Mouse (Mus musculus): ENCODE measurements around the gene Ercc6. TPM values are rescaled to one million over a fixed set of nuclear protein-coding genes. Genes with fewer than 3 reads are reported as not detected.
A peak's percentile ranks its signal among the peaks of the same experiment; 100 is the strongest.

The Ercc6 gene
- polyA plus RNA-seq, 1 experiment from 2014 or later = 7.9 TPM

GRCm38 (mm10) chr14:32477581-32477980 lies 35.7 kb upstream of the Ercc6 start:
- ATAC-seq (ENCODE audit: insufficient number of reproducible peaks, insufficient read depth, low FRiP score, low read depth) = no peak
- Histone ChIP-seq H3K27me3 (ENCODE audit: control insufficient read depth, insufficient read depth, low read length) (peaks cover 5% of the 10 kb centered on the region; the same call in 1 of the 2 replicates), H3K27ac (replicated peaks in 1 of 2; ENCODE audit: control insufficient read depth in 1 of 2, insufficient read depth in 1 of 2, low read depth in 2 of 2, low read length in 2 of 2) (no peak overlapping the region), H3K36me3 (ENCODE audit: control insufficient read depth, insufficient read depth, low read length) (no peaks in the 10 kb centered on the region), H3K4me1 (ENCODE audit: control insufficient read depth in 2 of 2, insufficient read depth in 2 of 2, low read length in 2 of 2) (no peaks in the 10 kb centered on the region), H3K4me2 (ENCODE audit: low read length) (no peak overlapping the region), H3K4me3 (ENCODE audit: control insufficient read depth in 1 of 2, insufficient read depth in 1 of 2, low read depth in 1 of 2, low read length in 2 of 2) (no peak overlapping the region), H3K9ac (ENCODE audit: low read length) (no peak overlapping the region), H3K9me3 (ENCODE audit: control insufficient read depth, low read length) (no peaks in the 10 kb centered on the region)
- WGBS = 52% methylated on average over 1 of the region's 1 CpGs

GRCm38 (mm10) chr14:32482061-32482460 lies 31.3 kb upstream of the Ercc6 start:
- Histone ChIP-seq H3K4me3 (ENCODE audit: control insufficient read depth in 1 of 2, insufficient read depth in 1 of 2, low read depth in 1 of 2, low read length in 2 of 2) (no peak overlapping the region), H3K27ac (replicated peaks in 1 of 2; ENCODE audit: control insufficient read depth in 1 of 2, insufficient read depth in 1 of 2, low read depth in 2 of 2, low read length in 2 of 2) (no peak overlapping the region), H3K4me1 (ENCODE audit: control insufficient read depth in 2 of 2, insufficient read depth in 2 of 2, low read length in 2 of 2) (no peaks in the 10 kb centered on the region), H3K36me3 (ENCODE audit: control insufficient read depth, insufficient read depth, low read length) (no peaks in the 10 kb centered on the region), H3K27me3 (ENCODE audit: control insufficient read depth, insufficient read depth, low read length) (peaks cover 11% of the 10 kb centered on the region), H3K9me3 (ENCODE audit: control insufficient read depth, low read length) (no peaks in the 10 kb centered on the region), H3K4me2 (ENCODE audit: low read length) (no peak overlapping the region), H3K9ac (ENCODE audit: low read length) (no peak overlapping the region)
- no peak for ATAC-seq (ENCODE audit: insufficient number of reproducible peaks, insufficient read depth, low FRiP score, low read depth)
- 9% methylated on average over 3 of the region's 3 CpGs for WGBS

- no peak overlapping the region; a peak in 1 of 4 replicates for H3K4me3 ChIP-seq (ENCODE audit: control insufficient read depth in 1 of 2, insufficient read depth in 1 of 2, low read depth in 1 of 2, low read length in 2 of 2)
- no peak overlapping the region for H3K27ac ChIP-seq (replicated peaks in 1 of 2; ENCODE audit: control insufficient read depth in 1 of 2, insufficient read depth in 1 of 2, low read depth in 2 of 2, low read length in 2 of 2)
- H3K9ac ChIP-seq (ENCODE audit: low read length) = no peak overlapping the region
- H3K9me3 ChIP-seq (ENCODE audit: control insufficient read depth, low read length) = no peaks in the 10 kb centered on the region
- no peak for ATAC-seq (ENCODE audit: insufficient number of reproducible peaks, insufficient read depth, low FRiP score, low read depth)
- WGBS = 17% methylated on average over 13 of the region's 13 CpGs
- peaks cover 6% of the 10 kb centered on the region; the same call in 1 of the 2 replicates for H3K27me3 ChIP-seq (ENCODE audit: control insufficient read depth, insufficient read depth, low read length)
- peaks cover 0 to 4% of the 10 kb centered on the region in 2 experiments; a peak in 1 of 4 replicates for H3K4me1 ChIP-seq (ENCODE audit: control insufficient read depth in 2 of 2, insufficient read depth in 2 of 2, low read length in 2 of 2)
- no peaks in the 10 kb centered on the region for H3K36me3 ChIP-seq (ENCODE audit: control insufficient read depth, insufficient read depth, low read length)
- H3K4me2 ChIP-seq (ENCODE audit: low read length) = peak overlapping the region; percentile 45
Measured at GRCm38 (mm10) chr14:32492521-32492920, 20.8 kb upstream of the Ercc6 start.

GRCm38 (mm10) chr14:32496115-32496850 lies 17.0 kb upstream of the Ercc6 start:
- H3K36me3 ChIP-seq (ENCODE audit: control insufficient read depth, insufficient read depth, low read length) = no peaks in the 10 kb centered on the region
- no peak overlapping the region for H3K27ac ChIP-seq (replicated peaks in 1 of 2; ENCODE audit: control insufficient read depth in 1 of 2, insufficient read depth in 1 of 2, low read depth in 2 of 2, low read length in 2 of 2)
- H3K27me3 ChIP-seq (ENCODE audit: control insufficient read depth, insufficient read depth, low read length) = peaks cover 6% of the 10 kb centered on the region; the same call in 1 of the 2 replicates
- H3K4me1 ChIP-seq (ENCODE audit: control insufficient read depth in 2 of 2, insufficient read depth in 2 of 2, low read length in 2 of 2) = peaks cover 0 to 4% of the 10 kb centered on the region in 2 experiments; a peak in 1 of 4 replicates
- no peak overlapping the region for H3K9ac ChIP-seq (ENCODE audit: low read length)
- 55% methylated on average over 8 of the region's 8 CpGs for WGBS
- no peak overlapping the region for H3K4me2 ChIP-seq (ENCODE audit: low read length)
- no peak overlapping the region for H3K4me3 ChIP-seq (ENCODE audit: control insufficient read depth in 1 of 2, insufficient read depth in 1 of 2, low read depth in 1 of 2, low read length in 2 of 2)
- ATAC-seq (ENCODE audit: insufficient number of reproducible peaks, insufficient read depth, low FRiP score, low read depth) = no peak
- H3K9me3 ChIP-seq (ENCODE audit: control insufficient read depth, low read length) = no peaks in the 10 kb centered on the region

- Histone ChIP-seq H3K4me1 (ENCODE audit: control insufficient read depth in 2 of 2, insufficient read depth in 2 of 2, low read length in 2 of 2) (no peaks in the 10 kb centered on the region), H3K4me2 (ENCODE audit: low read length) (no peak overlapping the region), H3K27ac (replicated peaks in 1 of 2; ENCODE audit: control insufficient read depth in 1 of 2, insufficient read depth in 1 of 2, low read depth in 2 of 2, low read length in 2 of 2) (no peak overlapping the region), H3K9me3 (ENCODE audit: control insufficient read depth, low read length) (no peaks in the 10 kb centered on the region), H3K9ac (ENCODE audit: low read length) (no peak overlapping the region), H3K4me3 (ENCODE audit: control insufficient read depth in 1 of 2, insufficient read depth in 1 of 2, low read depth in 1 of 2, low read length in 2 of 2) (no peak overlapping the region), H3K36me3 (ENCODE audit: control insufficient read depth, insufficient read depth, low read length) (no peaks in the 10 kb centered on the region), H3K27me3 (ENCODE audit: control insufficient read depth, insufficient read depth, low read length) (no peaks in the 10 kb centered on the region)
- ATAC-seq (ENCODE audit: insufficient number of reproducible peaks, insufficient read depth, low FRiP score, low read depth) = no peak
- WGBS = 55% methylated on average over 2 of the region's 2 CpGs
Measured at GRCm38 (mm10) chr14:32501303-32501702, 12.0 kb upstream of the Ercc6 start.

- no peak overlapping the region for H3K4me3 ChIP-seq (ENCODE audit: control insufficient read depth in 1 of 2, insufficient read depth in 1 of 2, low read depth in 1 of 2, low read length in 2 of 2)
- ATAC-seq (ENCODE audit: insufficient number of reproducible peaks, insufficient read depth, low FRiP score, low read depth) = no peak
- H3K4me1 ChIP-seq (ENCODE audit: control insufficient read depth in 2 of 2, insufficient read depth in 2 of 2, low read length in 2 of 2) = no peaks in the 10 kb centered on the region
- H3K27ac ChIP-seq (replicated peaks in 1 of 2; ENCODE audit: control insufficient read depth in 1 of 2, insufficient read depth in 1 of 2, low read depth in 2 of 2, low read length in 2 of 2) = no peak overlapping the region
- no peaks in the 10 kb centered on the region for H3K36me3 ChIP-seq (ENCODE audit: control insufficient read depth, insufficient read depth, low read length)
- WGBS = 72% methylated on average over 9 of the region's 9 CpGs
- H3K27me3 ChIP-seq (ENCODE audit: control insufficient read depth, insufficient read depth, low read length) = no peaks in the 10 kb centered on the region
- no peak overlapping the region for H3K4me2 ChIP-seq (ENCODE audit: low read length)
- no peaks in the 10 kb centered on the region for H3K9me3 ChIP-seq (ENCODE audit: control insufficient read depth, low read length)
- H3K9ac ChIP-seq (ENCODE audit: low read length) = no peak overlapping the region
Measured at GRCm38 (mm10) chr14:32502764-32503688, 10.3 kb upstream of the Ercc6 start.

GRCm38 (mm10) chr14:32503897-32504296 lies 9.4 kb upstream of the Ercc6 start:
- no peaks in the 10 kb centered on the region for H3K4me1 ChIP-seq (ENCODE audit: control insufficient read depth in 2 of 2, insufficient read depth in 2 of 2, low read length in 2 of 2)
- H3K9me3 ChIP-seq (ENCODE audit: control insufficient read depth, low read length) = no peaks in the 10 kb centered on the region
- H3K27me3 ChIP-seq (ENCODE audit: control insufficient read depth, insufficient read depth, low read length) = no peaks in the 10 kb centered on the region
- ATAC-seq (ENCODE audit: insufficient number of reproducible peaks, insufficient read depth, low FRiP score, low read depth) = no peak
- no peak overlapping the region for H3K9ac ChIP-seq (ENCODE audit: low read length)
- H3K4me3 ChIP-seq (ENCODE audit: control insufficient read depth in 1 of 2, insufficient read depth in 1 of 2, low read depth in 1 of 2, low read length in 2 of 2) = no peak overlapping the region
- 80% methylated on average over 1 of the region's 1 CpGs for WGBS
- no peak overlapping the region for H3K27ac ChIP-seq (replicated peaks in 1 of 2; ENCODE audit: control insufficient read depth in 1 of 2, insufficient read depth in 1 of 2, low read depth in 2 of 2, low read length in 2 of 2)
- no peak overlapping the region for H3K4me2 ChIP-seq (ENCODE audit: low read length)
- no peaks in the 10 kb centered on the region for H3K36me3 ChIP-seq (ENCODE audit: control insufficient read depth, insufficient read depth, low read length)

All from heart, embryonic 14.5 days (tissue).